Mouse (Mus musculus): ENCODE data around the gene Mertk.
A peak's percentile ranks its signal among the peaks of the same experiment; 100 is the strongest.

The Mertk gene

GRCm38 (mm10) chr2:128726067-128726466, 27.3 kb downstream of the Mertk start:
- DNase-seq: no peak

DNA sequence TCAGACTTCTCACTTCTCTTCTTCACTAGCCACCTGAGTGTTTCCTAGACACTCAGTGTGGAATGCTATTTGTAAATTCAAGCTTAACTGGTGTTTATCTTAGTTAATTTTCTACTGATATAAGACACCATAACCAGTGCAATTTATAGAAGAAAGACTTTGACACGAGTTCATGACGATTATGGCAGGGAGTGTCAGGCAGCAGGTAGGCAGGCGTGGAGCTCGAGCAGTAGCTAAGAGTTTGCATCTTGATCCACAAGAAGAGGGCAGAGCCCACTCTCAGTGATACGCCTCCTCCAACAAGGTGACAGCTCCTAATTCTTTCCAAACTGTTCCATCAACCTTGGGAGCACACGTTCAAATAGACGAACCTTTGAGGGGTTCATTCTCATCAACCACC, 27.9 kb downstream of the Mertk start:
- DNase-seq: no peak

- no peak for DNase-seq
Measured at GRCm38 (mm10) chr2:128727552-128727951, 28.8 kb downstream of the Mertk start.

DNA sequence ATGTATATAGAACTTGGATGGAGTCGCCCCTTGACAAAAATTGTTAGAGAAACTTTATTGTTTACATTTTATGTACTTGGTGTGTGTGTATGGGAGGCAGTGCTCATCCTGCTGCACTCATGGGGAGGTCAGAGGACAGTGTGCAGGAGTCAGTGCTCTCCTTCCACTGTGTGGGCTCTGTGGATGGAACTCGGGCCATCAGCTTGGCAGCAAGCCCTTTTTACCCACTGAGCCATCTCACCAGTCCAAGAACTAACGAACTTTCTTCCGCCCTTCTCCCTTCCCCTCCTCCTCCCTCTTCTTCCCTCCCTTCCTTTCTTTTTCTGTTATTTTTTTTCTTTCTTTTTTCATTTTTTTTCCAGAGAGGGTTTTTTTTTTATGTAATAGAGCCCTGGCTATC, 29.3 kb downstream of the Mertk start:
- no peak for DNase-seq

- DNase-seq: no peak
Measured at GRCm38 (mm10) chr2:128729141-128729540, 30.4 kb downstream of the Mertk start.

- no peak for DNase-seq
Measured at GRCm38 (mm10) chr2:128731514-128731913, 32.8 kb downstream of the Mertk start.

DNA sequence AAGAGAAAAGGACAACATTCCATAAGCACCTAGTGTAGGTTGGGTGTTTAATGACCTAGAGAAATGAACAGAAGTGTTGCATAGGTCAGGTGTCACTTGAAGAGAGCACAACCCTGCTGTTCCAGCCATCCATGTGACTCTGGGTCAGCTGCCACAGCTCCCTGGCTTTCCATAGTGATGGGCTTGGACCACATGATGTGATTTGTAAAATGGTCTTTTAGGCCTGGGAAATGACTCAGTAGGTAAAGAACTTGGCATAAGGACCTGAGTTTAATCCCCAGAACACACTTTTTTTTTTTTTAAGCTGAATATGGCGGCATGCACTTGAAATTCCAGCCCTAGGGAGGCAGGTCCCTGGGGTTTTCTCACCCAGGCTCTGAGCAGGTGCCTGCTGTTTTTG, 33.2 kb downstream of the Mertk start:
- no peak for DNase-seq

GRCm38 (mm10) chr2:128735089-128735488, 36.3 kb downstream of the Mertk start:
- DNase-seq: peak in 1 of 2 experiments; percentile 26

DNA sequence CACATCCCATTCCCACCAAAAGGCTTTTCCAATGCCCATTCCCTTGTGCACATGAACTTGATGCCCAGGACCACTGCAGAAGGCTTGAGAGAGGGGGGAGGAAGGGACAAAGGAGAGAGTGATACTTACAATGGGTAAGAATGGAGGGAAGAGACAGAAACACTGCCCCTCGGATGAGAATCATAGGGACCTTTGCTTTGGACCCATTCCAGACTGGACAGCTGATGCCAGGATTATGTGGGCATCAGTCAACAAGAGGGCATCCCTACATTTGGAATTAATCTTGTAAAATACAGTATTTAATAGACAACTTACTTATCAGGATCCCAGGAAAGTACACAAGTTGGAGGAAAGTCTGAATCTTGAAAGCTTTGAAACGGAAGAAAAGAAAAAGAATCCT, 38.3 kb downstream of the Mertk start:
- DNase-seq: peak; percentile 36 to 47

- no peak for DNase-seq
Measured at GRCm38 (mm10) chr2:128737796-128738195, 39.0 kb downstream of the Mertk start.

GRCm38 (mm10) chr2:128738725-128739258, 40.0 kb downstream of the Mertk start:
- peak; percentile 60 to 76 for DNase-seq

DNA sequence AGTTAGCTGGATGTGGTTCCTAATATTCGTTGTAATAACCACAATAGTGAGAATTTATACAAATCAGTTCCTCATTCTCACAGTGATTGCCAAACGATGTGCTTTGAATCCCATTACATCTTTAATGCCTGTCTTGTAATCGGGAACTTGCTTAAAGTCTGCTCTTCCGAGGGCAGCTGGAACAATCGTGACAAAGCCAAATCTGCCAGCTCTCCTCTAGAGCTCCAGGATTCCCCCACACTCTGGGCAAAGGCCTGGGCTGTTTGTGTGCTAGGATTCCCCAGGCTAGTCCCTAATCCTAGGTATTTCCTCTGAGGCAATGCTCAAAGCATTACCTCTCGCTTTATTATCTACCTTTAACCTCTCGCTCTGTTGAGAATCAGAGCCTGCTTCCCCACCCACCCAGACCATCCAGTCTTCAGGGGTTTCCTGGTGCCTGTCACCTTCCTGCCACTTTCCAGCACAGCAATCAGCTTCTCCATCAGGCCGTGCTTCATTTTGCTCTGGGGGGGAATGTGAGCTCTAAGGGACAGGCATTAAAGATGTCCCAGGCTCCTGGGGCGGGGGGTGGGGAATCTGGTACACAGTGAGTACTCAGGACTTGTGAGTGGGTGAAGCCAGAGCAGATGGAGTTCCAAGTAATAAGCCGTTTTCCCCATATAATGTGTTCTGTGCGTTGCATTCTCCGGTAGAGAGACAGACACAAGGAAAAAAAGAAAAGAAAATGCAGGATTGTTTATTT, 47.3 kb downstream of the Mertk start:
- no peak for DNase-seq

DNA sequence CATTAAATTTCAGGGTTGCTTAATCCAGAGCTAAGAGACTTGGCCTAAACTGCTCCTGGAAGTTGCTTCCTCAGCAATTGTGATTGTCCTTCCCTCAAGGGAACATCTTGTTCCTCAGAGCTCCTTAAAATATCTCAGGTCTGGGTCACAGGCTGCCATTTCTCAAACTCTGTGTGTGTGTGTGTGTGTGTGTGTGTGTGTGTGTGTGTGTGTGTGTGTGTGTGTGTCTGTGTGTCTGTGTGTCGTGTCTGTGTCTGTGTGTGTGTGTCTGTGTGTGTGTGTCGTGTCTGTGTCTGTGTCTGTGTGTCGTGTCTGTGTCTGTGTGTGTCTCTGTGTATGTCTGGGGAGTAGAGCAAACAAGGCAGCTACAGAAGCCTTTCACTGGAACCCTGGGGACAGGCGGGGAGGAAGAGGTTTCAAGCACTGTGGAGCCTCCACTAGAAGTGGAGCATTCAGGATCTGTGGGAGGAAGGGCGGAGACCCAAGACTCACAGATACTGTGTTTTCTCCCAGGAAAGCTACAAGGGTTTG, 47.9 kb downstream of the Mertk start:
- no peak for DNase-seq

- no peak for DNase-seq
Measured at GRCm38 (mm10) chr2:128747433-128748028, 48.8 kb downstream of the Mertk start.

GRCm38 (mm10) chr2:128748171-128748570, 49.4 kb downstream of the Mertk start:
- no peak for DNase-seq

GRCm38 (mm10) chr2:128751030-128751429, 52.3 kb downstream of the Mertk start:
- DNase-seq: no peak

- DNase-seq: no peak
Measured at GRCm38 (mm10) chr2:128753295-128753873, 54.6 kb downstream of the Mertk start.

- no peak for DNase-seq
Measured at GRCm38 (mm10) chr2:128755149-128755691, 56.5 kb downstream of the Mertk start.

GRCm38 (mm10) chr2:128758724-128759340, 60.1 kb downstream of the Mertk start:
- DNase-seq: peak; percentile 64 to 79

DNA sequence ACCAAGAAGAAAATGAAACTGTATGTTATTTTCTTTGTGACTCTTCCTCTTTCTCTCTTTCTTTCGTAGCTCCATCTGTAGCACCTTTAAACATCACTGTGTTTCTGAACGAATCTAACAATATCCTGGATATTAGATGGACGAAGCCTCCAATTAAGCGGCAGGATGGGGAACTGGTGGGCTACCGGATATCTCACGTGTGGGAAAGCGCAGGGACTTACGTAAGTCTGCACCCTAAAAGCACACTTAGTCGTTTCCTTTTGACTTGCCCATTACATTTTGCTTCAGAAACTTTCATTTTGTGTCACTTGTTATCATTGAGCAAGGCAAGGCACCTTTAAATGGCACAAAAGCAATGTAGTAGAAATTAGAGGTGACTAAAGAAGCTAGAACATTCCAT, 63.3 kb downstream of the Mertk start:
- no peak for DNase-seq

DNA sequence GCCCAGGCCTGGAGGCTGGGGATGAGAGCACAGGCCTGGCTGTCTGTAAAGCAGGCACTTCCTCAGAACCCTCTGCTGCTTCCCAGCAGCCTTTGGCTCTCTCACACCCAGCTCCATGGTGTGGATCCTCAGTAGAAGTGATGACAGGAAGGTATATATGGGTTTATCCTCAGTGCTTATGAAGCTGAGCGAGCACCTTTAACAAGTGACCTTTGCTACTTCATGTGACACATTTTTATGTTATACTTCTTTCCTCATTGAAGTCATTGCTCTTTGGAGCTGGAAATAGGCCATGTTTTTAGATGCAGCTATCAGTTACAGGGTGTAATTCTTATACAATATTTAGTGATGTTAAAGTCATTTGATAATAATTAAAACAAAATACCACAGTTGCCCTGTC, 67.0 kb downstream of the Mertk start:
- DNase-seq: no peak

- DNase-seq: no peak
Measured at GRCm38 (mm10) chr2:128768545-128769247, 69.9 kb downstream of the Mertk start.

Measured in cerebellum, postnatal 14 days (tissue).